Mouse (Mus musculus) E14TG2a.4 (cell line): ENCODE data around the gene Dennd2a.

Source experiments
- CTCF ChIP-seq: conservative IDR thresholded peaks from 2 replicates; pipeline ENCODE4 v1.5.1; 2014; ENCODE audit warnings: low read length
- NANOG ChIP-seq: IDR thresholded peaks from 2 replicates; pipeline ENCODE4 v1.6.1; 2014; ENCODE audit warnings: borderline replicate concordance, low read length, mixed read lengths

- TF ChIP-seq CTCF (no peak), NANOG (no peak)
Observed at GRCm38 (mm10) chr6:39600851-39601250, 43.2 kb upstream of the Dennd2a start.
